13 mouse cellular contexts compared by ENCODE assay signal in genomic region chr6:114216741-114217414, GRCm38 (mm10).
DNase-seq lines count a peak whose midpoint lies in the region; ATAC-seq and TF ChIP-seq lines count a peak whose summit lies in the region.
"Had no signal": no experiment of that assay in that cellular context is flagged by ENCODE, and none has a peak within 500 bp of the region (broad histone marks: within the 10 kb centered on the region; RNA-seq: fewer than 3 reads in every experiment).

No protein-coding gene starts in this region.

- H3K9ac ChIP-seq in hindbrain, embryonic 12.5 days = no peak overlapping the region
- H3K9ac ChIP-seq in midbrain, embryonic 15.5 days = no peak overlapping the region
- H3K9ac ChIP-seq: limb, embryonic 13.5 days had no signal

- H3K36me3 ChIP-seq in hindbrain, embryonic 12.5 days = no peaks in the 10 kb centered on the region
- H3K36me3 ChIP-seq in midbrain, embryonic 15.5 days (replicated peaks) = no peaks in the 10 kb centered on the region
- H3K36me3 ChIP-seq: limb, embryonic 13.5 days had no signal

- WGBS in hindbrain, embryonic 12.5 days = 32% methylated on average over 13 of the region's 13 CpGs
- 40% methylated on average over 13 of the region's 13 CpGs for WGBS in midbrain, embryonic 15.5 days
- WGBS in lung, adult 2 months = 50% methylated on average over 13 of the region's 13 CpGs

- no peak for TF ChIP-seq CTCF in lung, adult 2 months (IDR thresholded peaks at IDR 0.05; ENCODE audit: insufficient read depth, low read length)

- H3K27me3 ChIP-seq in hindbrain, embryonic 12.5 days = peaks cover 4% of the 10 kb centered on the region
- H3K27me3 ChIP-seq in midbrain, embryonic 15.5 days (replicated peaks) = no peaks in the 10 kb centered on the region; the same call in 1 of the 2 replicates

- H3K4me2 ChIP-seq in hindbrain, embryonic 12.5 days (replicated peaks) = no peak overlapping the region
- no peak overlapping the region for H3K4me2 ChIP-seq in midbrain, embryonic 15.5 days
- H3K4me2 ChIP-seq: limb, embryonic 13.5 days had no signal

- ATAC-seq in hindbrain, embryonic 12.5 days (ENCODE audit: low FRiP score) = peak; percentile 75
- ATAC-seq in midbrain, embryonic 15.5 days (replicated peaks) = peak; percentile 88

- peak; percentile 19 for DNase-seq in retina, postnatal 1 day
- DNase-seq in retina, embryonic 14.5 days (ENCODE audit: low spot score) = no peak
- DNase-seq in gastrocnemius, postnatal 4 days (ENCODE audit: low spot score in 2 of 2) = no peak
- DNase-seq in lung, adult 2 months = no peak
- no peak for DNase-seq in thymus, postnatal 14 days
- DNase-seq in urinary bladder, postnatal 36 days (ENCODE audit: low spot score in 2 of 2) = no peak
- DNase-seq: cerebellum, adult 18-20 months; heart, postnatal 10 days; lung, postnatal 36 days had no signal

- peaks cover 19% of the 10 kb centered on the region for H3K4me1 ChIP-seq in hindbrain, embryonic 12.5 days
- H3K4me1 ChIP-seq in midbrain, embryonic 15.5 days = peaks cover 14% of the 10 kb centered on the region
- no peaks in the 10 kb centered on the region for H3K4me1 ChIP-seq in lung, adult 2 months (ENCODE audit: control insufficient read depth, insufficient read depth, low read length)
- H3K4me1 ChIP-seq: limb, embryonic 13.5 days had no signal

- peak overlapping the region; percentile 55 for H3K27ac ChIP-seq in hindbrain, embryonic 12.5 days
- H3K27ac ChIP-seq in midbrain, embryonic 15.5 days = peak overlapping the region; percentile 70
- H3K27ac ChIP-seq: kidney, postnatal 0 days; limb, embryonic 13.5 days had no signal

- no peak overlapping the region for H3K4me3 ChIP-seq in hindbrain, embryonic 12.5 days
- H3K4me3 ChIP-seq in midbrain, embryonic 15.5 days = no peak overlapping the region
- no peak overlapping the region for H3K4me3 ChIP-seq in lung, adult 2 months (replicated peaks; ENCODE audit: extremely low read depth, low read depth, low read length)
- H3K4me3 ChIP-seq: limb, embryonic 13.5 days had no signal

- H3K9me3 ChIP-seq in hindbrain, embryonic 12.5 days (replicated peaks) = no peaks in the 10 kb centered on the region
- no peaks in the 10 kb centered on the region for H3K9me3 ChIP-seq in midbrain, embryonic 15.5 days
- H3K9me3 ChIP-seq: limb, embryonic 13.5 days had no signal

- TF ChIP-seq POLR2A in lung, adult 2 months (IDR thresholded peaks at IDR 0.05; ENCODE audit: borderline replicate concordance, extremely low read depth, low read depth, low read length) = no peak
